Mouse (Mus musculus): ENCODE data around the gene Coq10a.

DNA sequence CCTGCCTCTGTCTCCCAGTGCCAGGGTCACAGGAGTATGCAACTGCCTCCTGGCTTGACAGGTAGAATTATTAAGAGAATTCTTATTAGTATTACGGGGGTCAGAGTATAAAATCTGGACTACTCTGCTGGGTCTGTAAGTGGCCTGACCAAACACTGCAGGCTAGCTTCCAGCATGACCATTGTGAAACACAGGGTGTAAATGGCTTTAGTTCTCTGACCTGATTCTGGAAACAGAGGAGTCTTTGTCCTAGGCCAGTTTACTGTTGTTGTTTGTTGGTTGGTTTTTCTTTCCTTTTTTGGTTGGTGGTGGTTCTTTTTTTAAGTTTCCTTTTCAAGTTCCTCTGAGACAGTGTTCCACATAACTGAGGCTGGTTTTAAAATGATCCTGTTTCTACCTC lies 25.4 kb downstream of the Coq10a start:
- TF ChIP-seq ZC3H11A (IDR thresholded peaks at IDR 0.05; ENCODE audit: borderline replicate concordance, low read depth, low read length) (no peak), MAFK (IDR thresholded peaks at IDR 0.05; ENCODE audit: insufficient read depth, low read depth, low read length) (no peak), HCFC1 (IDR thresholded peaks at IDR 0.05; ENCODE audit: borderline replicate concordance, insufficient read depth, low read length) (no peak)
